Mouse (Mus musculus) thymus, adult 2 months (tissue): ENCODE measurements around the gene Rundc3b.

Experiments
- CTCF ChIP-seq: fragments of 200-500 bp; IDR thresholded peaks from 2 replicates; pipeline ENCODE4 v1.5.1; 2012; ENCODE audit warnings: mild to moderate bottlenecking, control low read depth, low read length, moderate library complexity, borderline replicate concordance; ENCODE audit not compliant: control insufficient read depth, poor library complexity, insufficient read depth; ENCODE audit errors: extremely low read depth
- POLR2A ChIP-seq: fragments of 200-500 bp; IDR thresholded peaks from 2 replicates; pipeline ENCODE4 v1.6.1; 2012; ENCODE audit warnings: mild to moderate bottlenecking, low read length, control low read depth, moderate library complexity; ENCODE audit not compliant: control insufficient read depth, poor library complexity, insufficient read depth; ENCODE audit errors: extremely low read depth

DNA sequence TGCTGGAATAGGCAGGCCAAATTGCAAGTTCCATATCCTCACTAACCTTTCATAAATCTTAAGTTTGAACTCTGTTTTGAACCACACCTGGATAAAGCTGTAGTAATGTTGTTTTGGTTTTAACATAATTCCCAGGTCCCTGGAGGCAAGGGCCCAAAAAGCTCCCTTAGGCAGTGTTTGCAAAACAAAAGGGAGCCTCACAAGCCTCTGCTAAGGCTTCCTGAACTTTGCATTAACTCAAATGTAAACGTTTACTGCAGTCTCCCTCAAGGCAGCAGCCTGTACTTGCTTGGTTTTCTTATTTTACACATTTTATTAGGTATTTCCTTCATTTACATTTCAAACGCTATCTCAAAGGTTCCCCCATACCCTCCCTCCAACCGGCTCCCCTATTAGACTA is 103.7 kb downstream of the Rundc3b start:
- TF ChIP-seq CTCF: no peak
- no peak for TF ChIP-seq POLR2A
